Mouse (Mus musculus) limb, embryonic 14.5 days (tissue): ENCODE data around the gene Loxl3. TPM values are rescaled to one million over a fixed set of nuclear protein-coding genes. Genes with fewer than 3 reads are reported as not detected.

Experiments
- ATAC-seq: fragments of 200-750 bp; cut with Nextera tagmentation; 2 replicates; pipeline ENCODE4 v1.8.0; 2017; ENCODE audit warnings: low read depth, moderate number of reproducible peaks, moderate TSS enrichment; ENCODE audit not compliant: low FRiP score
- DNase-seq: peaks from one replicate; pipeline ENCODE4 v3.0.0-alpha.2; 2015; ENCODE audit warnings: low spot score
- H3K27ac ChIP-seq: fragments of 300-500 bp; sonication (generic); replicated peaks from 2 replicates; pipeline ENCODE4 v1.5.1; 2014; ENCODE audit warnings: low read depth, mild to moderate bottlenecking, low read length, moderate library complexity, mixed read lengths
- H3K27me3 ChIP-seq: fragments of 300-500 bp; sonication (generic); 2 replicates; pipeline ENCODE4 v1.6.1; 2014; ENCODE audit warnings: low read length, mixed read lengths; ENCODE audit not compliant: control insufficient read depth, insufficient read depth
- H3K36me3 ChIP-seq: fragments of 300-500 bp; sonication (generic); 2 replicates; pipeline ENCODE4 v1.6.1; 2014; ENCODE audit warnings: mild to moderate bottlenecking, low read length, moderate library complexity, mixed read lengths; ENCODE audit not compliant: control insufficient read depth, insufficient read depth
- H3K4me1 ChIP-seq: fragments of 300-500 bp; sonication (generic); 2 replicates; pipeline ENCODE4 v1.6.1; 2014; ENCODE audit warnings: antibody characterized with exemption, low read length, mixed read lengths; ENCODE audit not compliant: control insufficient read depth, insufficient read depth
- H3K4me2 ChIP-seq: fragments of 300-500 bp; sonication (generic); replicated peaks from 2 replicates; pipeline ENCODE4 v1.6.1; 2014; ENCODE audit warnings: low read depth, mild to moderate bottlenecking, low read length, moderate library complexity; ENCODE audit not compliant: severe bottlenecking
- H3K4me3 ChIP-seq: fragments of 300-500 bp; sonication (generic); replicated peaks from 2 replicates; pipeline ENCODE4 v1.5.1; 2014; ENCODE audit warnings: low read length
- H3K9ac ChIP-seq: fragments of 300-500 bp; sonication (generic); 2 replicates; pipeline ENCODE4 v1.6.1; 2014; ENCODE audit warnings: mild to moderate bottlenecking, low read depth, low read length, moderate library complexity; ENCODE audit not compliant: severe bottlenecking
- H3K9me3 ChIP-seq: fragments of 300-500 bp; sonication (generic); 2 replicates; pipeline ENCODE4 v1.6.1; 2016; ENCODE audit warnings: low read length; ENCODE audit not compliant: control insufficient read depth
- POLR2A ChIP-seq: fragments of 200-500 bp; IDR thresholded peaks from 2 replicates; pipeline ENCODE4 v1.8.0; 2012; ENCODE audit warnings: inconsistent platforms, mild to moderate bottlenecking, moderate library complexity, borderline replicate concordance; ENCODE audit not compliant: insufficient read depth, insufficient read length; ENCODE audit errors: extremely low read depth
- WGBS: fragments of 180-500 bp; shearing (Covaris S2); extraction: QIAGEN DNeasy Blood & Tissue Kit; methylation state at CpG from one replicate; pipeline ENCODE4 v1.1.7; 2014; 5-methylcytosine and 5-hydroxymethylcytosine counted together
- polyA plus RNA-seq, 2 experiments: library from polyadenylated mRNA; depleted of rRNA in 1 of 2; stranded (reverse) in 1 of 2; unstranded in 1 of 2; fragments of >200 nt; fragmentation: Nextera tagmentation in 1 of 2; extraction: Ambion mirVana in 1 of 2; gene quantifications; 2 replicates each; pipeline versions ENCODE4 v1.2.1 to v1.2.3; 2012 to 2014

Loxl3 gene
- polyA plus RNA-seq, 2 experiments = 24.1 to 55.6 TPM

DNA sequence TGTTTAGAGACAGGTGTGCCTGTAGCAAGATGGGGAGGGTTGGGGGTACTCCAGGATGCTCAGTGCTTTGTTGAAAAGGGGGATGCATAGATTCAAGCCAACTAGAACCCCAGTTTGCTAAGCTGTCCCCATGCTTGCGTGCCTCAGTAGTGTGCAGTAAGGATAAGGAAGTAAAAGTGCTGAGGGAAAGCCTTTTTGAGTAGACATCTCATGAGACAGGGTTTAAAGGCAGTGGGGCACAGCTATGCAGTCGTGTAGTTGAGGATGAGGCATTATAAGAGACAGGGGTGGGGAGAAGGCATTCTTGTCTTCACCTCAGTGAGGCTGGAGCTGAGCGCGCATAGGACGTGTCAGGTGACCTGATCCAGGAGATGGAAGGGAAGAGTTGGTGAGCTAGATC lies 6.6 kb downstream of the Loxl3 start:
- no peak for TF ChIP-seq POLR2A
- WGBS = 76% methylated on average over 5 of the region's 5 CpGs
- peaks cover 8% of the 10 kb centered on the region for H3K4me1 ChIP-seq
- H3K9ac ChIP-seq = no peak overlapping the region
- H3K27ac ChIP-seq = no peak overlapping the region
- H3K9me3 ChIP-seq = no peaks in the 10 kb centered on the region
- H3K4me3 ChIP-seq = no peak overlapping the region
- H3K27me3 ChIP-seq = no peaks in the 10 kb centered on the region
- DNase-seq (no peak), ATAC-seq (no peak)
- peaks cover 4% of the 10 kb centered on the region; the same call in 1 of the 2 replicates for H3K36me3 ChIP-seq
- H3K4me2 ChIP-seq = no peak overlapping the region

DNA sequence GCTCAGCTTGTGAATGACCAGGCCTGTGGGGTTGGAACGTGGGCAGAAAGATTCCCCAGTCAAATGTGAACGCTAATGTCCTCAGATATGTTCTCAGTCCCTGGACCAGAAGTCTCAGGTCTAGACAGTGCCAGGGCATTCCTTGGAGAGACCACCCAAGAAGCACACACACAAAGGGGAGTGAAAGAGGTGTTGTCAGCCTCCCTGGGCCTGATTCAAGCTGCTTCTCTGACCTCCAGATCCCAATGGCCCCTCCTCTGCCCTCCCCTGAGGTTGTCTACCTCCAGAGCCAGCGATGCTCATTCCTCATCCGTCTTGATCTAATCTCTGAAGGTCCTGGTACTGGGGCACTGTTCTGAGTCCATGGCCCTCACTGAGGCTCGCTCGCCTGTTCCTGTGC lies 9.6 kb downstream of the Loxl3 start:
- Histone ChIP-seq H3K4me1 (peaks cover 2% of the 10 kb centered on the region; the same call in 1 of the 2 replicates), H3K36me3 (0 out of 2 replicates have a peak, but pooled peaks cover 4% of the 10 kb centered on the region), H3K27me3 (no peaks in the 10 kb centered on the region), H3K4me2 (no peak overlapping the region), H3K27ac (no peak overlapping the region), H3K9me3 (no peaks in the 10 kb centered on the region), H3K9ac (no peak overlapping the region), H3K4me3 (no peak overlapping the region)
- no peak for DNase-seq
- no peak for ATAC-seq
- WGBS = 65% methylated on average over 6 of the region's 6 CpGs
- no peak for TF ChIP-seq POLR2A

DNA sequence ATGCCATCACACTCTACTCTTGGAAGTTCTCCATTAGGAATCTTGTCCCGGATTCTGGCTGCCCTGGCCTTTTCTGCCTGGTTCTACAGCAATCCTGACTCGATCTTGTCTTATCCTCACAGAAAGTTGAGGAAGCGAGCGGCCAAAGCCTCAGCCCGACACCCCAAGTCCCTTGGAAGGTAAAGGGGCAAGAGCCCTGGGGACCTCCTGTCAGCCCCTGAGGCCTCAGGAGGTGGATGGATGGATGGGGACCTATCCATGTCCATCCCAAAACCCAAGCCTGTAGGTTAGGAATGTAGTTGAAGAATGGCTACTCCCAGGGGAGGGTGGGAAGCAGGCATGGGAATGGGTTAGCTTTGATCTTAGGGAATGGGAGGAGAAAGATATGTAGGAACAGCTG lies 10.0 kb downstream of the Loxl3 start:
- Histone ChIP-seq H3K4me1 (no peaks in the 10 kb centered on the region), H3K9ac (no peak overlapping the region), H3K4me2 (no peak overlapping the region), H3K27me3 (no peaks in the 10 kb centered on the region), H3K4me3 (no peak overlapping the region), H3K9me3 (no peaks in the 10 kb centered on the region), H3K27ac (no peak overlapping the region), H3K36me3 (0 out of 2 replicates have a peak, but pooled peaks cover 4% of the 10 kb centered on the region)
- no peak for DNase-seq
- TF ChIP-seq POLR2A = no peak
- 86% methylated on average over 5 of the region's 5 CpGs for WGBS
- ATAC-seq = no peak

DNA sequence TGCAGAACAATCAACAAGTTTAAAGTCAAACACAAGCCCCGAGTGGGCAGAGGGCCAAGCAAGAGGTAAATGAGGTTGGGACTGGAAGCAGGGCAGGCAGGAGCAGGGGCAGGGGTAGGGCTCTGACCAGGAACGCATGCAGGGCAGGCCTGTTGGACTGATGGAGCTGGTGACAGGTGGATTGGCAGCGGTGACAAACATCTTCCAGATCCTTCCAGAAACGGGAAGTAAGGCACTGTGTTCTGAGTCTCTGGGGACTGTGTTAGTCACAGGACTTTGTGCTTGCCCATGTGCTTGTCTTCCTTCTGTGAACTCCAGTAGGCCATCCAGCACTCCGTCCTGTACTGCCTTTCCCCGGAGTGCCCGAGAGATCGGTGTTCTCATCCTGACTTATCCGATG lies 10.8 kb downstream of the Loxl3 start:
- DNase-seq = no peak
- Histone ChIP-seq H3K4me2 (no peak overlapping the region), H3K4me3 (no peak overlapping the region), H3K9me3 (no peaks in the 10 kb centered on the region), H3K27me3 (no peaks in the 10 kb centered on the region), H3K4me1 (no peaks in the 10 kb centered on the region), H3K36me3 (0 out of 2 replicates have a peak, but pooled peaks cover 4% of the 10 kb centered on the region), H3K9ac (no peak overlapping the region), H3K27ac (no peak overlapping the region)
- ATAC-seq = no peak
- TF ChIP-seq POLR2A = no peak
- 80% methylated on average over 9 of the region's 9 CpGs for WGBS

DNA sequence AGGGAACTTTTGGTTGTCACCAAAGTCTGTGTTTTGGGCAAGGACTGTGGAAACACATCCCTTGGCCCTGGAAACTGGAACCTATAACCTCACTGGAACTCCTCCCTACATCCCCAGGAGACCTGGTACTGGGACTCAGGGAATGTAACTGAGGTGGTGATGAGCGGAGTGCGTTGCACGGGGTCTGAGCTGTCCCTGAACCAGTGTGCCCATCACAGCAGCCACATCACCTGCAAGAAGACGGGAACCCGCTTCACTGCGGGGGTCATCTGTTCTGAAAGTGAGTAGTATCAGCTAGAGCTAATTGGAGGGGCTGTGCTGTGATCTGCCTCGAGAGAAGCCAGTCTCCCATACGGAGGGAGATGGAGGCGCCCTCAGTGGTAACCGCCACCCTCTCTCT lies 15.4 kb downstream of the Loxl3 start:
- H3K4me1 ChIP-seq = peaks cover 13% of the 10 kb centered on the region
- H3K4me3 ChIP-seq = no peak overlapping the region
- H3K27me3 ChIP-seq = no peaks in the 10 kb centered on the region
- H3K9ac ChIP-seq = no peak overlapping the region
- H3K4me2 ChIP-seq = no peak overlapping the region
- no peak for TF ChIP-seq POLR2A
- DNase-seq = no peak
- no peaks in the 10 kb centered on the region for H3K9me3 ChIP-seq
- H3K36me3 ChIP-seq = peaks cover 13% of the 10 kb centered on the region
- 59% methylated on average over 10 of the region's 10 CpGs for WGBS
- ATAC-seq = no peak
- H3K27ac ChIP-seq = no peak overlapping the region
